Mouse (Mus musculus) liver, postnatal 0 days (tissue): ENCODE data around the gene Nol4l.

ENCODE experiments used
- CTCF ChIP-seq: sonication (generic); IDR thresholded peaks from 2 replicates; pipeline ENCODE4 v1.5.1; 2016; ENCODE audit warnings: antibody characterized with exemption, low read depth
- EP300 ChIP-seq: IDR thresholded peaks from 2 replicates; pipeline ENCODE4 v1.6.1; 2016; ENCODE audit warnings: antibody characterized with exemption, low read depth, mild to moderate bottlenecking

GRCm38 (mm10) chr2:153527580-153528531, 1.9 kb downstream of the Nol4l start:
- no peak for TF ChIP-seq EP300
- TF ChIP-seq CTCF = no peak
